Mouse (Mus musculus) common myeloid progenitor, adult 5-6 weeks (primary cell): ENCODE results near the gene Cdc42se2. TPM values are rescaled to one million over a fixed set of nuclear protein-coding genes. Genes with fewer than 3 reads are reported as not detected.

ENCODE experiments used
- ATAC-seq: replicated peaks from 2 replicates; pipeline ENCODE4 v1.8.0; 2016; ENCODE audit warnings: low read depth, mild to moderate bottlenecking, moderate TSS enrichment, inconsistent platforms; ENCODE audit not compliant: poor library complexity, severe bottlenecking
- total RNA-seq: library from RNA; stranded (forward); fragments of 200-1000, 187-1606 nt; gene quantifications from 2 replicates; pipeline ENCODE4 v1.2.3, GENCODE M21; 2017

The Cdc42se2 gene
- total RNA-seq, 1 experiment from 2014 or later, result 70.1 TPM

GRCm38 (mm10) chr11:54722057-54722456 is 65.4 kb downstream of the Cdc42se2 start:
- no peak for ATAC-seq

- no peak for ATAC-seq
Observed at GRCm38 (mm10) chr11:54718601-54719000, 68.9 kb downstream of the Cdc42se2 start.

- no peak for ATAC-seq
Observed at GRCm38 (mm10) chr11:54717893-54718292, 69.6 kb downstream of the Cdc42se2 start.

- ATAC-seq, result no peak
Observed at GRCm38 (mm10) chr11:54712849-54713248, 74.6 kb downstream of the Cdc42se2 start.

GRCm38 (mm10) chr11:54710512-54711293 is 76.8 kb downstream of the Cdc42se2 start:
- peak; percentile 36; the same call in 1 of the 2 replicates for ATAC-seq

GRCm38 (mm10) chr11:54709645-54710044 is 77.8 kb downstream of the Cdc42se2 start:
- no peak for ATAC-seq

- no peak for ATAC-seq
Observed at GRCm38 (mm10) chr11:54708153-54708552, 79.3 kb downstream of the Cdc42se2 start.

- peak; percentile 75 for ATAC-seq
Observed at GRCm38 (mm10) chr11:54703306-54703705, 84.2 kb downstream of the Cdc42se2 start.

GRCm38 (mm10) chr11:54701848-54702247 is 85.6 kb downstream of the Cdc42se2 start:
- no peak for ATAC-seq

GRCm38 (mm10) chr11:54699972-54700371 is 87.5 kb downstream of the Cdc42se2 start:
- ATAC-seq, result no peak

GRCm38 (mm10) chr11:54698636-54699035 is 88.8 kb downstream of the Cdc42se2 start:
- ATAC-seq, result no peak

- no peak for ATAC-seq
Observed at GRCm38 (mm10) chr11:54697611-54698010, 89.9 kb downstream of the Cdc42se2 start.

GRCm38 (mm10) chr11:54695951-54696350 is 91.5 kb downstream of the Cdc42se2 start:
- ATAC-seq, result peak; percentile 52; the same call in 1 of the 2 replicates

GRCm38 (mm10) chr11:54694291-54694690 is 93.2 kb downstream of the Cdc42se2 start:
- ATAC-seq, result no peak

- ATAC-seq, result no peak
Observed at GRCm38 (mm10) chr11:54693696-54694095, 93.8 kb downstream of the Cdc42se2 start.

GRCm38 (mm10) chr11:54691179-54691578 is 96.3 kb downstream of the Cdc42se2 start:
- ATAC-seq, result 0 out of 2 replicates have a peak, but pooled peaks have one; percentile 8

GRCm38 (mm10) chr11:54690171-54690570 is 97.3 kb downstream of the Cdc42se2 start:
- ATAC-seq, result no peak

GRCm38 (mm10) chr11:54684831-54685230 is 102.6 kb downstream of the Cdc42se2 start:
- ATAC-seq, result no peak

- ATAC-seq, result no peak
Observed at GRCm38 (mm10) chr11:54679141-54679540, 108.3 kb downstream of the Cdc42se2 start.

GRCm38 (mm10) chr11:54675792-54676489 is 111.5 kb downstream of the Cdc42se2 start:
- ATAC-seq, result no peak

GRCm38 (mm10) chr11:54673575-54674298 is 113.7 kb downstream of the Cdc42se2 start:
- no peak for ATAC-seq
